Mouse (Mus musculus): Measurements from ENCODE around the gene Tom1l2. TPM values are rescaled to one million over a fixed set of nuclear protein-coding genes. Genes with fewer than 3 reads are reported as not detected.

Tom1l2 gene
- polyA plus RNA-seq (2012; rRNA removed), result 204 and 213 TPM in 2 replicates

DNA sequence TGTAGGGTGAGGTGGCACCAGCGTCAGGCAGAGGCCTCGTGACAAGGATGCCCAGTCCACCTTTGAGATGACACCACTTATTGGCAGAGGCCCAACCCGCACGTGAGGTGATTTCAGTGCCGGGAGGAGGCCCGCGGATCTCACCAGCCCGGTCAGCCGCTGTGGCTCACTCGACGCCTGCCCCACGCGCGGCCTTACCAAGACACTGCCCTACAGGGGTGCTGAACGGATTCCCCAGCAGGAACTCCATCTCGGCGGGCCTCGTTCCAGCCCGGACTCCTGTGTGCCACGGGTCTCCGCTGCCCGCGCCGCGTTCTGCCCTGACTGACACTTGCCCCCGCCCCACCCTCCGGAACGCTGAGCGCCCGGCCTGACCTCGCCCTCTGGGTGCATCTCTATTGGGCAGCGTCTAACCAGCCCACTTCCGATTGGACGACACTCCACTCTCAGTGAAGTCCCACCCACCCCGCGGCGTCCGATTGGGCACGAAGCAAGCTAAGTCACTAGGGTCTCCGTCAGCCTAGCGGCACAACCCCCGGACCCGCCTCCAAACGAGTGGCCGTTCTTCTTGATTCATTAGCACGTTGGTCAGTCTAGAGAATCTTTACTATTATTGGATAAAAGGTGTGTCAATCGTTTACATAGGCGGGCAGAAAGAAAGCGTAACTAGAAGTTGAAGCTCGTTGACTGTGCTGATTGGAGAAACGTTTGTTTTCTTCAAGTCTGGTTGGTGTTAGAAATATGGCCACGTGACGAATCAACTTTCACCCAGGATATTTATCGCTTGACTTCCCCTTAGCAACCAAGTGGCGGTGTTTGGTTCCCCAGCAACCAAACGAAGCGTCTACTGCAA is at the start of gene Tom1l2, which contains the start of gene Drc3:
Gene Tom1l2 (minus strand): TSS at position 347 of the 853 bp plus-strand sequence.
Gene Drc3 (plus strand): TSS at position 771 of the 853 bp plus-strand sequence.
- Histone ChIP-seq H3K27ac (ENCODE audit: insufficient read depth, low read length) (peak within 1 kb of the TSS; percentile 56), H3K4me3 (ENCODE audit: insufficient read depth, low read length) (peak within 1 kb of the TSS; percentile 83), H3K4me1 (ENCODE audit: control insufficient read depth, insufficient read depth, low read length) (peaks cover 4% of the 10 kb centered on the region)
- TF ChIP-seq POLR2A (IDR thresholded peaks at IDR 0.05; ENCODE audit: extremely low read depth, insufficient read depth, low read length) (peak; percentile 69; the same call in 1 of the 2 replicates), CTCF (IDR thresholded peaks at IDR 0.05; ENCODE audit: extremely low read depth, insufficient read depth, low read length) (no peak)

DNA sequence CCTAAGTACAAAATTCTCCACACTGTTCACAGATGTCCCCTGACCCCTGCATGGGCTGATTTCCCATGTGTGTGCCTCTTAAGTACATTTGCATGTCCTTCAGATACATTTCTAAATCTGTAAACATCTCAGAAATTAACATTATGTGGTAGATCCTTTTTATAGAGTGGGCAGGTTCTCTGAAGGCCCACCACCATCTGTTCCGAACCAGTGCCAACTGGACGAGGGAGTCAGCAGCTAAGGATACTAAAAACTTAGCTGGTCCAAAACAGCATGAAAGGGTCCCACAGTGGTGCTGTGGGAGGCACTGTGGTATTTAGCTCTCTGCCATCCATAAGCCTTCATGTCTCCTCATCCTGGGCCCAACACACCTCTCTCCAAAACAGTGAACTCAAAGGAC is 44.5 kb upstream of the Tom1l2 start:
- Histone ChIP-seq H3K4me1 (ENCODE audit: control insufficient read depth, insufficient read depth, low read length) (no peaks in the 10 kb centered on the region), H3K4me3 (ENCODE audit: insufficient read depth, low read length) (no peak overlapping the region), H3K27ac (ENCODE audit: insufficient read depth, low read length) (no peak overlapping the region)
- TF ChIP-seq POLR2A (IDR thresholded peaks at IDR 0.05; ENCODE audit: extremely low read depth, insufficient read depth, low read length), result no peak
- TF ChIP-seq CTCF (IDR thresholded peaks at IDR 0.05; ENCODE audit: extremely low read depth, insufficient read depth, low read length), result no peak

DNA sequence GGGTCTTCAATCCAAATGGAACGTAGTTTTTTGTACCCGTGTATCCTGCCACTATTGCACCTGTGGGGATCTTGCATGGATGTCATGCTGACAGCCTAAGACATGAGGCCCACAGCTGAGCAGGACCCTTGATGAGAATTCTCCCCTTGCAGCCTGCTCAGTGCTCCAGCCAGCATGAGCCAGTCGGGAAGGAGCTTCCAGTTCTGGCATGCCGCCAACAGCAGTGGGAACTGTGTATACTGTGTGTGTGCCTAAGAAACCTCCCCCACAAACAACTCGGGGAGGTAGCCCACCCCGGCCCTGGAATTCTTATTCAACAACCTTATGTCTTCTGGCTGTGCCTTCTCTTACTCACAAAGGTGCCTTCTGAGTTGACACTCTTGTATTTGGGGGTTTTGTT is 43.8 kb upstream of the Tom1l2 start:
- TF ChIP-seq CTCF (IDR thresholded peaks at IDR 0.05; ENCODE audit: extremely low read depth, insufficient read depth, low read length), result no peak
- TF ChIP-seq POLR2A (IDR thresholded peaks at IDR 0.05; ENCODE audit: extremely low read depth, insufficient read depth, low read length), result no peak
- Histone ChIP-seq H3K4me3 (ENCODE audit: insufficient read depth, low read length) (no peak overlapping the region), H3K4me1 (ENCODE audit: control insufficient read depth, insufficient read depth, low read length) (no peaks in the 10 kb centered on the region), H3K27ac (ENCODE audit: insufficient read depth, low read length) (no peak overlapping the region)

- H3K4me1 ChIP-seq (ENCODE audit: control insufficient read depth, insufficient read depth, low read length), result peaks cover 2% of the 10 kb centered on the region; the same call in 1 of the 2 replicates
- H3K27ac ChIP-seq (ENCODE audit: insufficient read depth, low read length), result no peak overlapping the region
- no peak overlapping the region for H3K4me3 ChIP-seq (ENCODE audit: insufficient read depth, low read length)
- no peak for TF ChIP-seq CTCF (IDR thresholded peaks at IDR 0.05; ENCODE audit: extremely low read depth, insufficient read depth, low read length)
- TF ChIP-seq POLR2A (IDR thresholded peaks at IDR 0.05; ENCODE audit: extremely low read depth, insufficient read depth, low read length), result no peak
These were observed 38.6 kb upstream of the Tom1l2 start for GRCm38 (mm10) chr11:60391346-60391745.

DNA sequence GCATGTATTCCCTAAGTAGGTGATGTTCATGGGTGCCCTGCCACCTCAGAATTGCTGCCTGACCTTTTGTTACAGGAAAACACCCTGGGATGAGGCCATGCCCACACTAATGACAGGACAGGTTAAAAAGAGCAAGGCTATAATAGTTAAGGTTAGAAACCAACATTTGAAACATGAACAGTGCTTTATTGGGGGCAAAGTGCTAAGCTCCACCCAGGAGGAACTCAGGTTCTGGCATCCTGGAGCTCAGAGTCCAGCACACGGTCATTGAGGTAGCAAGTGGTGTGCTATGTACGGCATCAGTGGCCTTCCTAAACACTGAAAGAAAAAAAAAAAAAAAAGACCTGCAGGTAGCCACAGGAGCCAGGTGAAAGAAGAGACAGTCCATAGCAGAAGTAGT is 35.2 kb upstream of the Tom1l2 start:
- H3K27ac ChIP-seq (ENCODE audit: insufficient read depth, low read length), result no peak overlapping the region
- no peak overlapping the region for H3K4me3 ChIP-seq (ENCODE audit: insufficient read depth, low read length)
- H3K4me1 ChIP-seq (ENCODE audit: control insufficient read depth, insufficient read depth, low read length), result peaks cover 9% of the 10 kb centered on the region
- TF ChIP-seq CTCF (IDR thresholded peaks at IDR 0.05; ENCODE audit: extremely low read depth, insufficient read depth, low read length) (no peak), POLR2A (IDR thresholded peaks at IDR 0.05; ENCODE audit: extremely low read depth, insufficient read depth, low read length) (no peak)

DNA sequence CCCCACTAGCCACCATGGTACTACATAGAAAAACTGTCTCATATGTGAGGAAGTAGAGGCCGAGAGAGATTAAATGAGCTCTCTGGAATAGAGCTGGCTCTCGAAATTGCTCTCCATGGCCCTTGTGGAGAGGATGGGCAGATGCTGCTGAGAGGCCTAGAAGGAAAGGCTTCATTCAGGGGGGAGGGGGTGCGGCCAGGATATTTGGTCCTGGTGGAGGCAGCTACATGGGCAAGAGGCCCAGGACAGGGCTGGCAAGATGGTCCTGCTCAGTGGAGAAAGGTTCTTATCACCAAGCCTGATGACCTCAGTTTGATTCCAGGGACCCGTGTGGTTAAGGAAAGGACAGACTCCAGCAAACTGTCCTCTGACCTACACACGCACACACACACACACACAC is 33.2 kb upstream of the Tom1l2 start:
- peaks cover 7% of the 10 kb centered on the region for H3K4me1 ChIP-seq (ENCODE audit: control insufficient read depth, insufficient read depth, low read length)
- H3K4me3 ChIP-seq (ENCODE audit: insufficient read depth, low read length), result no peak overlapping the region
- no peak for TF ChIP-seq POLR2A (IDR thresholded peaks at IDR 0.05; ENCODE audit: extremely low read depth, insufficient read depth, low read length)
- no peak for TF ChIP-seq CTCF (IDR thresholded peaks at IDR 0.05; ENCODE audit: extremely low read depth, insufficient read depth, low read length)
- no peak overlapping the region for H3K27ac ChIP-seq (ENCODE audit: insufficient read depth, low read length)

DNA sequence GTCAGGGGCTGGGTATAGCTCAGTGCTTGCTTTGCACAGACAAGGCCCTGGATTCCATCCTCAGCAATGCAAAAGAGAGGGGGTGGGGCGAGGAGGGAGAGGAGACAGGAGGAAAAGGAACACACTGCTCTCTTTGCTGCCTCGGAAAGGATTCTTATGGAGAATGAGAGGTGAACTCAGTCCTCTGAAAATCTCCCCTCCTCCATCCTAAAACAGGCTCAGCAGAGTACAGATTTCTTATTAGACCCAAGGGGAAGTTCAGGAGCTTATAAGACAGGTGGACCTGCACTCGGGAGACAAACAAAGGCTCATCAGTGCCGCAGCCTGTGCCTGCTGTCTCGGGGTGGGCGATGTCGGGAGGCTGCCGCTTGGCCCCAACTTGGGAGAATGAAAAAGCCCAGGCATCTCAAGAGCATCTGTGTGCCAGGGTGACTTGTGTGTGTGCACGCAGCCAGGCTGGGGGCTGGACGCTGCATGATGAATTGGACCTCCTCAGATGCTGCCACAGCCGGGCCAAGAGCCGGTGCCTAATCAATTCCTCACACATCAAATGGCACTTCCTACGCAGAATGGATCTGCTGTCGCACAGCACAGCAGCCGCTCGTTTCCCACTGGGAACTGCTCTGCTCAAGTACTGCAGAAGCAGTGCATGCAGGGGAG is 32.2 kb upstream of the Tom1l2 start:
- no peak overlapping the region for H3K4me3 ChIP-seq (ENCODE audit: insufficient read depth, low read length)
- H3K4me1 ChIP-seq (ENCODE audit: control insufficient read depth, insufficient read depth, low read length), result peaks cover 7% of the 10 kb centered on the region
- TF ChIP-seq CTCF (IDR thresholded peaks at IDR 0.05; ENCODE audit: extremely low read depth, insufficient read depth, low read length) (no peak), POLR2A (IDR thresholded peaks at IDR 0.05; ENCODE audit: extremely low read depth, insufficient read depth, low read length) (0 out of 2 replicates have a peak, but pooled peaks have one; percentile 48)
- H3K27ac ChIP-seq (ENCODE audit: insufficient read depth, low read length), result 0 out of 2 replicates have a peak overlapping the region, but pooled peaks have one; percentile 11

DNA sequence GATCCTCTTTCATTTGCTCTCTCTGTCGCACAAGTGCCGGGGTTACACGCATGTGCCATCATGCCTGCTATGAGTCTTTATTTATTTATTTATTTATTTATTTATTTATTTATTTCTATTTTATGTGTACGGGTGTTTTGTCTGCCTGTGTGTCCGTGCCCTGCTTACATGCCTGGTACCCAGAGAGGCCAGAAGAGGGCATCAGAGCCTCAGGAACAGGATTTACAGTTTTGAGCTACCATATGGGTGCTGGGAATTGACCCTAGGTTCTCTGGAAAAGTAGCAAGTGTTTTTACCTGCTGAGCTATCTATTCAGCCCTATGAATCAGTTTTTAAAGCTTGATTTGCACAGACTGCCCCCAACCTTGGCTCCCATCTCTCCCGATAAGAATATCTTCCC is 30.8 kb upstream of the Tom1l2 start:
- Histone ChIP-seq H3K27ac (ENCODE audit: insufficient read depth, low read length) (no peak overlapping the region), H3K4me1 (ENCODE audit: control insufficient read depth, insufficient read depth, low read length) (peaks cover 7% of the 10 kb centered on the region), H3K4me3 (ENCODE audit: insufficient read depth, low read length) (no peak overlapping the region)
- TF ChIP-seq POLR2A (IDR thresholded peaks at IDR 0.05; ENCODE audit: extremely low read depth, insufficient read depth, low read length), result no peak

DNA sequence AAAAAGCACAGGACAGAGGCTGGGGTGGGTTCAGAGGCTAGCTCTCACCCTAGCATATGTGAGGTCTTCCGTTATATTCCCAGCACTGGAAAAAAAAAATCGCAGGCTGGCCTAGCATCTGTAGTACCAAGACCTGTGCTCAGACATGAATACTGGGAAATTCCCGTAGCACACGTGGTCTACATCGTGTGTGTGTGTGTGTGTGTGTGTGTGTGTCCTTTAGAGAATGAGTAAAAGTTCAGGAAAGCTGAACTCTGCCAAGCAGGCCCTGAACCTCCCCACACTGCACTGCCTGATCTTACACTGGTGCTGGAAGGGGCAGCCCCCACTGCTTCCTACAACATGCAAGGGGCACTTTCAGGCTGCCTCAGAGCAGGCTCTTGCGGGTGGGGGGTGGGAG is 21.8 kb upstream of the Tom1l2 start:
- TF ChIP-seq POLR2A (IDR thresholded peaks at IDR 0.05; ENCODE audit: extremely low read depth, insufficient read depth, low read length) (no peak), CTCF (IDR thresholded peaks at IDR 0.05; ENCODE audit: extremely low read depth, insufficient read depth, low read length) (no peak)

More for the DNA sequence above, 21.8 kb upstream of the Tom1l2 start:
- H3K27ac ChIP-seq (ENCODE audit: insufficient read depth, low read length), result no peak overlapping the region
- H3K4me1 ChIP-seq (ENCODE audit: control insufficient read depth, insufficient read depth, low read length), result no peaks in the 10 kb centered on the region
- no peak overlapping the region for H3K4me3 ChIP-seq (ENCODE audit: insufficient read depth, low read length)
